Mouse (Mus musculus) liver, adult 10 weeks (tissue): Measurements from ENCODE around the gene Nanos3. TPM values are rescaled to one million over a fixed set of nuclear protein-coding genes. Genes with fewer than 3 reads are reported as not detected.

Experiments
- polyA plus RNA-seq: library from polyadenylated mRNA; stranded (reverse); fragments of 350-450 nt; fragmentation: Illumina TruSeq; extraction: RNeasy Lipid Tissue Mini Kit (QIAGEN cat#74804); gene quantifications from one replicate; pipeline ENCODE4 v1.2.3, GENCODE M21; 2014; ENCODE audit warnings: low read depth, low replicate concordance

The Nanos3 gene
- polyA plus RNA-seq: not detected

DNA sequence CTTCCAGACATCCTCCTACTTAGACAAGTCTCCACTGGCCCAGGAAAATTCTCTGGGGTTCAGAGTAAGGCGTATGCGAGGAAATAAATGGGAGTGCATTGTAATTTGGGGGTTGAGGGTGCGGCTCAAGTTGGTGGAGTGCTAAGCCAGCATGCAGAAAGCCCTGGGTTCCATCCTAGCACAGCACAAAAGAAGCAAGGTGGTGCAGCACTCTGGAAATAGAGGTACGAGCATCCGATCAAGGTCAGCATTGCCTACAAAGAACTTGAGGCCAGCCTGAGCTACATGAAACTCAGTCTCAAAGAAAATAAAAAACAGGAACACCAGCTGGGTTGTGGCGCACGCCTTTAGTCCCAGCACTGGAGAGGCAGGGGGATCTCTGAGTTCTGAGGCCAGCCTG lies at the start of gene Nanos3:
Gene Nanos3, minus strand, starts transcription at position 101 of the 400 bp plus-strand sequence.

DNA sequence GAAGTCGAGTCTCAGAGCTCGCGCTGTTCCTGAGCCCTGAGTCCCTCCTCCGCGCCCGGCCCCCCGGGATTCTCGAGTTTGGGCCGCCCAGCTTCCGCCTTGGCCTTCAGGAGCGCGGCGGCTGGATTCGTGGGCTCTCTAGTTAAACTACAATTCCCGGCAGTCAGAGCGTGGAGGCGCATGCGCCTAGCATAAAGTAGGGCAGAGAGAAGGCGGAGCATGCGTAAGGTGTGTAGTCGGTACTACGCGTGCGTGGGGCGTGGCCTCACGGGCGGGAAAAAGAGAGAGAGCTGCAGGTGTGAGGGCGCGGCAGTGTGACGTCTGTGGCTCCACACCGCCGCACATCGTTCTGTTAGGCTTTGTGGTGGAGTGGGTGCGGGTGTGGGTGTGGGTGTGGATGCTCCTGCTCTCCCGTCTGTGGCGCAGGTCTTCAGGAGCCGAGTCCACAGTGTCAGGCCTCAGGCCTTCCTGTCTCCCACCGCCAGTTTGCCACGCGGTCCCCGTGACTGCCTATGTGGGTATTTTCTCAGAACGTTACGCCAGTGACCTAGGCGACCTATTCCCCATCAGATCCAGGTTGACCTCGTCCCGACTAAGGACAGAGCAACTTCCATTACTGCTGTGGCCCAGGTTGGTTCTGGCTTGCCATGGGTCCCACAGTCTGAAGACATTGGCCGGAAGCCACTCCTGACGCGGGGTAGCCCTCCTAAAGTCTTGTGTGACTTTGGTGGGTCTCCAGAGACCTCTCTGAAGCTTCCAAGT lies 37.1 kb downstream of the Nanos3 start, which contains the start of the genes Cc2d1a and 4930432K21Rik:
Gene Cc2d1a, minus strand, starts transcription at position 168 of the 762 bp plus-strand sequence.
Gene 4930432K21Rik, plus strand, starts transcription at position 257 of the 762 bp plus-strand sequence.

DNA sequence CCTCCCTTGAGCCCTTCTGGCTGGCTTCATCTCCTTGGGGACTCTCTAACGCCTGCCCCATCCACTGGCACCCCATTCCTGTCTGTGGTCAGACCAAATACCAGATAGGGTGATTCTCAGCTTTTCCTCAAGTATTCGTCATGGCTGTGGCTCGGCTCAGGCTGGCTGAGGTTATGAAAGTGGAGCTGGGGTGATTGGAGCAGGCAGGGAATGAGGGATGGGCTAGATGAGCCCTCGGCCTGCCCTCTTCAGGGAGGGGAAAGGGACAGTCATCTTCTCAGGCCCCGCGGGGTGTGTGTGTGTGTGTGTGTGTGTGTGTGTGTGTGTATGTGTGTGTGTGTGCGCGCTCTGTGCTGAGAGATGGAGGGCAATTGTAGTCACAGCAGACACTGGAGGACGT lies 59.4 kb downstream of the Nanos3 start, which contains the start of gene Podnl1:
Gene Podnl1, plus strand, starts transcription at position 334 of the 400 bp plus-strand sequence.

Other genes starting within 250 kb of the Nanos3 start
- 1.1 TPM for gene Gm10644, start 230.0 kb downstream of the Nanos3 start, polyA plus RNA-seq
- not detected for gene Asf1b, start 229.7 kb downstream of the Nanos3 start, polyA plus RNA-seq
- 19.2 TPM for gene Prkaca, start 212.2 kb downstream of the Nanos3 start, polyA plus RNA-seq
- 1.4 TPM for gene Samd1, start 187.5 kb downstream of the Nanos3 start, polyA plus RNA-seq
- not detected for gene 1700067K01Rik, start 183.7 kb downstream of the Nanos3 start, polyA plus RNA-seq
- not detected for gene 2210011C24Rik, start 173.0 kb downstream of the Nanos3 start, polyA plus RNA-seq
- gene Palm3, start 163.7 kb downstream of the Nanos3 start, polyA plus RNA-seq: not detected
- gene Il27ra, start 142.6 kb downstream of the Nanos3 start, polyA plus RNA-seq: 0.32 TPM
- gene Rln3, start 140.2 kb downstream of the Nanos3 start, polyA plus RNA-seq: not detected
- 0.24 TPM for gene Gm10643, start 120.1 kb downstream of the Nanos3 start, polyA plus RNA-seq
- gene Rfx1, start 118.4 kb downstream of the Nanos3 start, polyA plus RNA-seq: 0.56 TPM
- 0.48 TPM for gene Dcaf15, start 80.4 kb downstream of the Nanos3 start, polyA plus RNA-seq
- 0.13 TPM for gene Podnl1, start 59.2 kb downstream of the Nanos3 start, polyA plus RNA-seq
- 0.79 TPM for gene Cc2d1a, start 37.3 kb downstream of the Nanos3 start, polyA plus RNA-seq
- gene 4930432K21Rik, start 37.2 kb downstream of the Nanos3 start, polyA plus RNA-seq: not detected
- gene Zswim4, start 51.8 kb upstream of the Nanos3 start, polyA plus RNA-seq: 0.13 TPM
- 11.6 TPM for gene D8Ertd738e, start 64.5 kb upstream of the Nanos3 start, polyA plus RNA-seq
- gene Mri1, start 72.1 kb upstream of the Nanos3 start, polyA plus RNA-seq: 2.2 TPM
- gene Ccdc130, start 85.2 kb upstream of the Nanos3 start, polyA plus RNA-seq: 2.9 TPM
- gene Cacna1a, start 203.2 kb upstream of the Nanos3 start, polyA plus RNA-seq: 0.08 TPM